Comparison of ENCODE assay signal across 8 mouse cellular contexts in genomic region chr15:93398699-93399540, GRCm38 (mm10). TPM values are rescaled to one million over a fixed set of nuclear protein-coding genes. Genes with fewer than 3 reads are reported as not detected.
DNase-seq lines count a peak whose midpoint lies in the region; ATAC-seq and TF ChIP-seq lines count a peak whose summit lies in the region.

No protein-coding gene starts in this region.

- CTCF ChIA-PET in Patski (lab: Charles Lee): interaction anchor here (1.6 kb wide), 1 partner anchor 13 kb away, joined by 4 read pairs; no protein-coding TSS in a partner anchor

- H3K4me3 ChIP-seq in layer of hippocampus, adult 2 months: peak overlapping the region; percentile 61
- H3K4me3 ChIP-seq in embryonic facial prominence, embryonic 14.5 days (ENCODE audit: low read depth, low read length): peak overlapping the region; percentile 98
- H3K4me3 ChIP-seq in intestine, embryonic 14.5 days (ENCODE audit: low read depth, low read length): peak overlapping the region; percentile 95

- TF ChIP-seq CTCF in layer of hippocampus, adult 2 months (conservative IDR thresholded peaks at IDR 0.05): no peak
- TF ChIP-seq CTCF in Patski (IDR thresholded peaks at IDR 0.05): no peak

- 0 out of 2 replicates have a peak, but pooled peaks cover 7% of the 10 kb centered on the region for H3K36me3 ChIP-seq in embryonic facial prominence, embryonic 14.5 days (ENCODE audit: control insufficient read depth, insufficient read depth, low read length)
- peaks cover 6% of the 10 kb centered on the region; the same call in 1 of the 2 replicates for H3K36me3 ChIP-seq in intestine, embryonic 14.5 days (ENCODE audit: control insufficient read depth, insufficient read depth, low read length)

- peak overlapping the region; percentile 97 for H3K9ac ChIP-seq in embryonic facial prominence, embryonic 14.5 days (ENCODE audit: low read depth, low read length)
- peak overlapping the region; percentile 96 for H3K9ac ChIP-seq in intestine, embryonic 14.5 days (ENCODE audit: low read length)

- H3K4me2 ChIP-seq in embryonic facial prominence, embryonic 14.5 days (ENCODE audit: low read depth, low read length): peak overlapping the region; percentile 79
- H3K4me2 ChIP-seq in intestine, embryonic 14.5 days (ENCODE audit: low read length): peak overlapping the region; percentile 82

- no peaks in the 10 kb centered on the region for H3K27me3 ChIP-seq in Patski
- no peaks in the 10 kb centered on the region for H3K27me3 ChIP-seq in embryonic facial prominence, embryonic 14.5 days (replicated peaks; ENCODE audit: control insufficient read depth, insufficient read depth, low read length)
- H3K27me3 ChIP-seq in intestine, embryonic 14.5 days (replicated peaks; ENCODE audit: control insufficient read depth, insufficient read depth, low read length): no peaks in the 10 kb centered on the region

- H3K4me1 ChIP-seq in embryonic facial prominence, embryonic 14.5 days (ENCODE audit: control insufficient read depth, insufficient read depth, low read length): peaks cover 21% of the 10 kb centered on the region; the same call in 1 of the 2 replicates
- peaks cover 22% of the 10 kb centered on the region for H3K4me1 ChIP-seq in intestine, embryonic 14.5 days (replicated peaks; ENCODE audit: control insufficient read depth, insufficient read depth, low read length)

- no peaks in the 10 kb centered on the region for H3K9me3 ChIP-seq in embryonic facial prominence, embryonic 14.5 days (ENCODE audit: control insufficient read depth, low read length)
- no peaks in the 10 kb centered on the region for H3K9me3 ChIP-seq in intestine, embryonic 14.5 days (ENCODE audit: control insufficient read depth, low read length)

- ATAC-seq in Patski: peak; percentile 17
- ATAC-seq in embryonic facial prominence, embryonic 14.5 days (ENCODE audit: low read depth): no peak
- 0 out of 2 replicates have a peak, but pooled peaks have one; percentile 28 for ATAC-seq in intestine, embryonic 14.5 days (replicated peaks; ENCODE audit: low FRiP score, low TSS enrichment, low read depth)
- ATAC-seq in megakaryocyte progenitor cell, adult 5-6 weeks (replicated peaks; ENCODE audit: poor library complexity): peak; percentile 9

- no peak for DNase-seq in layer of hippocampus, adult 2 months (ENCODE audit: low spot score in 2 of 2)
- DNase-seq in layer of hippocampus, postnatal 25 days (ENCODE audit: extremely low spot score in 1 of 2, low spot score in 1 of 2): no peak
- DNase-seq in Patski (ENCODE audit: low read depth, low spot score): no peak
- DNase-seq in embryonic facial prominence, embryonic 14.5 days (ENCODE audit: low spot score): no peak
- DNase-seq in intestine, embryonic 14.5 days (ENCODE audit: low spot score): peak; percentile 59
- DNase-seq in thymus, postnatal 14 days: peak; percentile 11
- DNase-seq in adrenal gland, adult 18-20 months (ENCODE audit: low spot score in 2 of 2): no peak

- POLR2A ChIA-PET in Patski (lab: Charles Lee): interaction anchor here (1.0 kb wide), 1 partner anchor 182 kb away, joined by 3 read pairs; no protein-coding TSS in a partner anchor

- in situ Hi-C loops in Patski (cut with MboI; ENCODE audit: low pct_unique_long_range_greater_than_20kb): no loop called here

- 1% methylated on average over 36 of the region's 36 CpGs for WGBS in embryonic facial prominence, embryonic 14.5 days
- 3% methylated on average over 36 of the region's 36 CpGs for WGBS in intestine, embryonic 14.5 days

- H3K27ac ChIP-seq in layer of hippocampus, adult 2 months: peak overlapping the region; percentile 87
- peak overlapping the region; percentile 90 for H3K27ac ChIP-seq in embryonic facial prominence, embryonic 14.5 days (replicated peaks; ENCODE audit: low read depth, low read length)
- peak overlapping the region; percentile 83 for H3K27ac ChIP-seq in intestine, embryonic 14.5 days (ENCODE audit: low read depth)

RNA-seq across cellular contexts. Expression of gene Pphln1, which starts 0.8 kb away (rescaled TPM):
- 10 to 100 TPM; 39.2 to 41.3 TPM for total RNA-seq in layer of hippocampus, adult 2 months (2021)
- 10 to 100 TPM; 41.6 to 42.4 TPM for total RNA-seq in layer of hippocampus, postnatal 25 days (2021)
- polyA plus RNA-seq in Patski (2021): 36.9 TPM
- polyA plus RNA-seq in embryonic facial prominence, embryonic 14.5 days (2014; fragmentation: Nextera tagmentation; extraction: Ambion mirVana): 21.6 and 26.2 TPM in 2 replicates
- polyA plus RNA-seq in intestine, embryonic 14.5 days (2014; fragmentation: Nextera tagmentation; extraction: Ambion mirVana): 28.4 and 33.0 TPM in 2 replicates
- total RNA-seq in megakaryocyte progenitor cell, adult 5-6 weeks (2015): 77.9 and 90.0 TPM in 2 replicates
- total RNA-seq in megakaryocyte progenitor cell, adult 5-6 weeks (2017): 47.8 and 51.6 TPM in 2 replicates
- total RNA-seq in adrenal gland, adult 18-20 months (2021): 10 to 100 TPM; 35.1 to 37.9 TPM

RNA-seq across cellular contexts. Expression of gene Zcrb1, which starts 0.8 kb away (rescaled TPM):
- total RNA-seq in layer of hippocampus, adult 2 months (2021): 10 to 100 TPM; 71.0 to 80.2 TPM
- 10 to 100 TPM; 66.8 to 86.0 TPM for total RNA-seq in layer of hippocampus, postnatal 25 days (2021)
- 118 TPM for polyA plus RNA-seq in Patski (2021)
- 110 and 112 TPM in 2 replicates for polyA plus RNA-seq in embryonic facial prominence, embryonic 14.5 days (2014; fragmentation: Nextera tagmentation; extraction: Ambion mirVana)
- polyA plus RNA-seq in intestine, embryonic 14.5 days (2014; fragmentation: Nextera tagmentation; extraction: Ambion mirVana): 115 and 121 TPM in 2 replicates
- total RNA-seq in megakaryocyte progenitor cell, adult 5-6 weeks (2015): 118 and 134 TPM in 2 replicates
- 88.5 and 98.3 TPM in 2 replicates for total RNA-seq in megakaryocyte progenitor cell, adult 5-6 weeks (2017)
- total RNA-seq in adrenal gland, adult 18-20 months (2021): 10 to 100 TPM; 82.1 to 96.9 TPM

Comparison
In these comparisons a context has a peak if more than half of its experiments do, and no peak if none do; other contexts are left out.
1. DNase-seq: peak in intestine, embryonic 14.5 days (single experiment) and thymus, postnatal 14 days (single experiment); none in layer of hippocampus, adult 2 months (0 of 2), layer of hippocampus, postnatal 25 days (0 of 2), Patski (single experiment), embryonic facial prominence, embryonic 14.5 days (single experiment) and adrenal gland, adult 18-20 months (0 of 2).
2. Peak in every context shown above with its lines, with median percentiles within 50 percentile points of each other: H3K27ac ChIP-seq and H3K4me3 ChIP-seq.